Mouse (Mus musculus) embryonic facial prominence, embryonic 11.5 days (tissue): ENCODE results near the gene Spns3. TPM values are rescaled to one million over a fixed set of nuclear protein-coding genes. Genes with fewer than 3 reads are reported as not detected.

Source experiments
- ATAC-seq: fragments of 200-750 bp; cut with Nextera tagmentation; replicated peaks from 2 replicates; pipeline ENCODE4 v1.8.0; 2017; ENCODE audit warnings: low read depth; ENCODE audit not compliant: insufficient number of reproducible peaks, low FRiP score, low TSS enrichment
- DNase-seq: peaks from one replicate; pipeline ENCODE4 v3.0.0-alpha.2; 2015; ENCODE audit warnings: low spot score
- H3K27ac ChIP-seq: fragments of 300-500 bp; sonication (generic); replicated peaks from 2 replicates; pipeline ENCODE4 v1.5.1; 2014; ENCODE audit warnings: mild to moderate bottlenecking, low read depth, low read length, control low read depth
- H3K27me3 ChIP-seq: fragments of 300-500 bp; sonication (generic); 2 replicates; pipeline ENCODE4 v1.6.1; 2014; ENCODE audit warnings: mild to moderate bottlenecking, low read length, moderate library complexity, mixed read lengths; ENCODE audit not compliant: control insufficient read depth, insufficient read depth
- H3K36me3 ChIP-seq: fragments of 300-500 bp; sonication (generic); replicated peaks from 2 replicates; pipeline ENCODE4 v1.6.1; 2014; ENCODE audit warnings: low read depth, mild to moderate bottlenecking, low read length, moderate library complexity, mixed read lengths; ENCODE audit not compliant: control insufficient read depth, insufficient read depth
- H3K4me1 ChIP-seq: fragments of 300-500 bp; sonication (generic); 2 replicates; pipeline ENCODE4 v1.6.1; 2014; ENCODE audit warnings: low read length, mixed read lengths; ENCODE audit not compliant: control insufficient read depth, insufficient read depth
- H3K4me2 ChIP-seq: fragments of 300-500 bp; sonication (generic); 2 replicates; pipeline ENCODE4 v1.6.1; 2014; ENCODE audit warnings: low read depth, mild to moderate bottlenecking, control low read depth, low read length, moderate library complexity
- H3K4me3 ChIP-seq: fragments of 300-500 bp; sonication (generic); 2 replicates; pipeline ENCODE4 v1.5.1; 2014; ENCODE audit warnings: low read depth, low read length, control low read depth
- H3K9ac ChIP-seq: fragments of 300-500 bp; sonication (generic); replicated peaks from 2 replicates; pipeline ENCODE4 v1.6.1; 2014; ENCODE audit warnings: mild to moderate bottlenecking, control low read depth, low read length
- H3K9me3 ChIP-seq: fragments of 300-500 bp; sonication (generic); replicated peaks from 2 replicates; pipeline ENCODE4 v1.6.1; 2016; ENCODE audit warnings: mild to moderate bottlenecking, low read length, inconsistent platforms, mixed read lengths; ENCODE audit not compliant: control insufficient read depth
- WGBS: fragments of 180-500 bp; shearing (Covaris S2); extraction: QIAGEN DNeasy Blood & Tissue Kit; methylation state at CpG from one replicate; pipeline ENCODE4 v1.1.7; 2014; 5-methylcytosine and 5-hydroxymethylcytosine counted together
- polyA plus RNA-seq: library from polyadenylated mRNA; unstranded; fragments of >200 nt; fragmentation: Nextera tagmentation; extraction: Ambion mirVana; gene quantifications from 2 replicates; pipeline ENCODE4 v1.2.1, GENCODE M21; 2014

Spns3 gene
- polyA plus RNA-seq, 1 experiment from 2014 or later = not detected

DNA sequence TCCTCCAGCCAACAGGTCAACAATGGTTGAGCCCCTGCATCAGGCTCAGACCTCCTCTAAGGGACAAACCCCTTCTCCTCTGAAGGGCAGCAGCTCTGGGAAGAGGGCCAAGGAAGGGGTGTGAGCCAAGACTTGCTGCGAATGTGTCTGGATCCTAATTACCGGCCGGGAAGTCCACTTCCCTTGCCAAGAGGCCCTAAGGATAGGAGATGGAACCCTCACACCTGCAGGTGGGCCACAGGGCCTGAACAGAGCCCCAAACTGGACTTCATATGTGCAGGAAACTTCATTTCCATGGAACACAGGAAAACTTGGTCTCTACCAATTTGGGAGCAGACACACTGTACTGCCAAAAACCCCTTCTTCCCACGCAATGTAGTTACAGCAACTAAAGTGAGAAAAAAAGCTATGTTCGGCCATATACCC is 27.7 kb downstream of the Spns3 start:
- DNase-seq (no peak), ATAC-seq (no peak)
- H3K27ac ChIP-seq = no peak overlapping the region
- H3K4me3 ChIP-seq = no peak overlapping the region
- no peaks in the 10 kb centered on the region for H3K27me3 ChIP-seq
- H3K4me1 ChIP-seq = no peaks in the 10 kb centered on the region
- 84% methylated on average over 5 of the region's 5 CpGs for WGBS
- no peak overlapping the region for H3K4me2 ChIP-seq
- no peak overlapping the region for H3K9ac ChIP-seq
- H3K36me3 ChIP-seq = no peaks in the 10 kb centered on the region
- no peaks in the 10 kb centered on the region for H3K9me3 ChIP-seq

DNA sequence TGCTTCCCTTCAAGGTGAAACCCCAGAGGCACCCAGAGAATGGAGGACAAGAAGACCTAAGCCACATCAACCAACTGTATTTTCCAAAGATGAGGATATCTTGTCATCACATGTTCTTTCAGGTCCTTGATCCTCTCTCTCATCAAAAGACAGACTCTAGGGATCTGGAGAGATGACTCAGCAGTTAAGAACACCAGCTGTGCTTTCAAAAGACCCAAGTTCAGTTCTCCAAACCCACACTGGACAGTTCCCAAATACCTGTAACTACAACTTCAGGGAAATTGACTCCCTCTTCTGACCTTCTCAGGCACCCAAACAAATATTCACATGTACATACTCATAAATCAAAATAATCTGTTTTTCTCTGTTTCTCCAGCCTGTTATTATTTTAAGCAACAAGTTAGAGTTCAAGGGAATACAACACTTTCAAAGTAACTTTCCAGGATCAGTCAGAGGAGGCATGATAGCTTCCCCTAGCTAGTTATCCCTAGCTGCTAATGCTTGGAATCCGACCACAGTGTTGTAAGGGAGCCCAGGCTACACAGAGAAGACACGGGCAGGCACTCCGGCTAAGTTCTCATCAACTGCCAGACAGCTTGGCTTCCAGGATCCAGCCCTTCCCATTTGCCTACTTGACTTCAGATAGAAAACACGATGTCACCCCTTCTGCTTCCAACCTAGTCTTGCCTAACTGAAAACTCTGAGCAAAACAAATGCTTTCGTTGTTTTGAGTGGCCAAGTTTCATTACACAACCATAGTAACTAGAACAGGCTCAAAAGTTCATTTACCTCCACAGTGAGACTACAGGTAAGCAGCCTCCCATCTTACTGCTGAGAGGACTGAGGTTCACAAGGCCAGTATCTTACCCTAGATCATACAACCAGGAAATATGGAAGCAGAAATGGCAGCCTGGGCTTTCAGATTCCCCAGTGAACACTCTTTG is 28.4 kb downstream of the Spns3 start:
- WGBS = 87% methylated on average over 5 of the region's 5 CpGs
- Histone ChIP-seq H3K9ac (no peak overlapping the region), H3K27ac (no peak overlapping the region), H3K9me3 (no peaks in the 10 kb centered on the region), H3K4me3 (no peak overlapping the region), H3K4me1 (no peaks in the 10 kb centered on the region), H3K36me3 (no peaks in the 10 kb centered on the region), H3K27me3 (no peaks in the 10 kb centered on the region), H3K4me2 (no peak overlapping the region)
- ATAC-seq = no peak
- DNase-seq = no peak

DNA sequence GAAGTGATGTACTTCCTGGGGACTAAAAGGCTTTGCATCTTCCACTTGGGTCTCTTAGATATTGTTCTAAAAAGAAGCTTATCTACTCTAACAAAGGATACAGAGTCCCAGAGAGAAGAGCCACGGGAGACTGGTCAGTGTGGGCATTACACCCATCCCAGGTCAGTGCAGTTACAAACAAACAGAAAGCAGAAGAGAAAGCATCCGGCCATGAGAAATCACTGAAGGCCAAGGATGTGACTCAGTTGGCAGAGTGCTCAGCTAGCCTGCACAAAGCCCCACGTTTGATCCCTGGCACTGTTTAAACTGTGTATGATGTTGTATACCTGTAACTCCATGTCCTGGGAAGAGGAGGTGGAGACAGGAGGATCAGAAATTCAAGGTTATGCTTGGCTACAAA is 30.4 kb downstream of the Spns3 start:
- no peaks in the 10 kb centered on the region for H3K36me3 ChIP-seq
- no peaks in the 10 kb centered on the region for H3K4me1 ChIP-seq
- no peaks in the 10 kb centered on the region for H3K27me3 ChIP-seq
- no peak overlapping the region for H3K4me2 ChIP-seq
- H3K9ac ChIP-seq = no peak overlapping the region
- no peak for DNase-seq
- 70% methylated on average over 3 of the region's 3 CpGs for WGBS
- H3K4me3 ChIP-seq = no peak overlapping the region
- no peaks in the 10 kb centered on the region for H3K9me3 ChIP-seq
- no peak overlapping the region for H3K27ac ChIP-seq
- ATAC-seq = no peak

DNA sequence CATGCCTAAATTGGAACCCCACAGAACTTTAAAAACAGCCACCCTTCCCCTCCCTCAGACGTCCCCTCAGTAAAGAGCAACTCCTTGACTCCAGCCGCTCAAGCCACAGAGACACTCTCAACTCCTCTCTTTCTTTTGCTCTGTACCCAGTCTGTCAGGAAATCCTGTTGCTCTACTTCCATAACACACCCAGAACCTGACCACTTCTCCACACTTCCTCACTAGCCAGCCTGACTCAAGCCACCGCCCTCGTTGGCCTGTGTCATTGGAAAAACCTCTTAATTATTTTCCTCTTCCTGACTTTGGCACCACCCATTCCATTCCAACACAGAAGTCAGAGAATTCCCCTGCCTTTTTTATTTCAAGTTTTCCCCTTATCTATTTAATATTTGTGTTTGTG is 31.1 kb downstream of the Spns3 start:
- Histone ChIP-seq H3K27me3 (no peaks in the 10 kb centered on the region), H3K9me3 (no peaks in the 10 kb centered on the region), H3K9ac (no peak overlapping the region), H3K4me2 (no peak overlapping the region), H3K27ac (no peak overlapping the region), H3K4me3 (no peak overlapping the region), H3K4me1 (no peaks in the 10 kb centered on the region), H3K36me3 (no peaks in the 10 kb centered on the region)
- 88% methylated on average over 4 of the region's 4 CpGs for WGBS
- no peak for DNase-seq
- no peak for ATAC-seq

DNA sequence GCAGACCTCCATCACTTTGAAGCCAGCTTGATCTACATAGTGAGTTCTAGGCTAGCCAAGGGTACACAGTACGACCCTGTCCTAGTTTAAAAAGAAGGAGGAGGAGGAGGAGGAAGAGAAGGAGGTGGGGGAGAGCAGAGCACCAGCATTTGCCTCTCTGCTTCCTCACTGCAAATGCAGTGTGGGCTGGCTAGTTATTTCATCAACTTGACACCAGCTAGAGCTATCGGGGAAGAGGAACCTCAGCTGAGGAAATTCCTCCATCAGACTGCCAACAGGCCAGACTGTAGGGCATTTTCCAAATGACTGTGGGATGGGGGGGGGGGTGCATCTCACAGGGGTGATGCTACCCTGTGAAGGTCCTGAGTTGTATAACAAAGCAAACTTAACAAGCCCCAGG is 31.9 kb downstream of the Spns3 start:
- Histone ChIP-seq H3K9me3 (no peaks in the 10 kb centered on the region), H3K27me3 (no peaks in the 10 kb centered on the region), H3K4me3 (no peak overlapping the region), H3K27ac (no peak overlapping the region), H3K4me1 (no peaks in the 10 kb centered on the region), H3K4me2 (no peak overlapping the region), H3K36me3 (no peaks in the 10 kb centered on the region), H3K9ac (no peak overlapping the region)
- 76% methylated on average over 2 of the region's 2 CpGs for WGBS
- ATAC-seq (no peak), DNase-seq (no peak)

DNA sequence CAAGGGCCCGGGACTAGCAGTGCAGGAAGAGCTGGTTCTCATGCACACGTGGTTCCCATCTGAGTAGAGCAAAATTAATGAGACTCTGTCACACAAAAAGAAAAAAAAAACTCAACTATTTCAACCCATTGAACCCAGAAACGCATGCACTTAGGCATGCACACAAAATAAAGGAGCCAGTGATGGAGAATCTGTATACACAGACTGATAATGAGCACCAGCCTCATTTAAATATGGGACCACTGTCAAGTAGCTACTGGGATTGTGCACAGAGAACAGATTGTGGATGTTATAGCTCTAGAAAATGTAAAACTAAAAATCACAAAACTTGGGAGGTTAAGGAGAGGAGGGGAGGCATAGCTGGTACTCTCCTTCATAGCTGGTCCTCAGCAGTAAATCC is 35.3 kb downstream of the Spns3 start:
- H3K4me1 ChIP-seq = no peaks in the 10 kb centered on the region
- H3K4me2 ChIP-seq = no peak overlapping the region
- H3K9me3 ChIP-seq = no peaks in the 10 kb centered on the region
- no peak overlapping the region for H3K9ac ChIP-seq
- WGBS = 69% methylated on average over 3 of the region's 3 CpGs
- no peak overlapping the region for H3K4me3 ChIP-seq
- no peaks in the 10 kb centered on the region for H3K27me3 ChIP-seq
- DNase-seq (no peak), ATAC-seq (no peak)
- H3K27ac ChIP-seq = no peak overlapping the region
- H3K36me3 ChIP-seq = no peaks in the 10 kb centered on the region

DNA sequence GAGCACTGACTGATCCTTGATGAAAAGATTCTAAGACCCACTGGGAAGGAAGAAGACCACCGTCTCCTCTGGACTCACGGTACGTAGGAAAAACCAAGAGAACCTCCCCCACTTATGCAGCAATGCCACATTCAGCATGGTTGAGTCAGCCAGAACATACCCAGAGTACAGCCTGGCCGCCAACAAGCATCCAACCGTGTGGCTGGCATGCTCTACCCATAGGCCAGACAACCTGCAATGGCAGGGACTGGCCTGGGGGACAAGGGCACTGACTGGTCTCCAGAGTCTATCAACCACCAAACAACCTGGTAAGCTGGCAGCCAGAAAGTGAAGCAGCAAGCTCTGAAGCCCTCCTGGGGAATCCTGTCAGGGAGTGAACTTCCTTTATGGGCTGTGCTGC is 41.7 kb downstream of the Spns3 start:
- Histone ChIP-seq H3K36me3 (no peaks in the 10 kb centered on the region), H3K9ac (no peak overlapping the region), H3K27ac (no peak overlapping the region), H3K27me3 (no peaks in the 10 kb centered on the region), H3K4me1 (no peaks in the 10 kb centered on the region), H3K4me3 (no peak overlapping the region), H3K9me3 (no peaks in the 10 kb centered on the region), H3K4me2 (no peak overlapping the region)
- no peak for ATAC-seq
- no peak for DNase-seq
- WGBS = 90% methylated on average over 5 of the region's 5 CpGs

DNA sequence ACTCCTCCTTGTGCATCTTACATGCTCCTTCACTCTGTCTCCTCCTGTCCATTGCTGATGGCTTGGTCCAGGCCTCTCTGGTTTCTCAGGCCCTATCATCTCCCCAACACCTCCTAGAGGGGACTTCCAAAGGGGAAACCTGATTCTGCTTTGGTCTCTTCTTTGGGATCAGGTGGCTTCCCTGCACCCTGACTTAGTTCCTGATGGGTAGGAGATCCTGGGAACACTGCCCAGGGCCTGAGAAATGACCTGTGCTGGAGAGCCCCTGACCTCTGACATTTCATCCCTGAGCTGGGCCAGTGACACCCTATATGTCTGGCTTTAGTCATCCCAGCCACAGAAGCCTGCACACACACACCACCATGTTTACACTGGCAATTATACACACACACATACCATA is 42.7 kb downstream of the Spns3 start:
- Histone ChIP-seq H3K27me3 (no peaks in the 10 kb centered on the region), H3K4me1 (no peaks in the 10 kb centered on the region), H3K9ac (no peak overlapping the region), H3K27ac (no peak overlapping the region), H3K4me2 (no peak overlapping the region), H3K4me3 (no peak overlapping the region), H3K36me3 (no peaks in the 10 kb centered on the region), H3K9me3 (no peaks in the 10 kb centered on the region)
- DNase-seq (no peak), ATAC-seq (no peak)
